Mouse (Mus musculus): ENCODE data around the gene Dusp22. TPM values are rescaled to one million over a fixed set of nuclear protein-coding genes. Genes with fewer than 3 reads are reported as not detected.

Gene Dusp22
- 7.0 and 7.3 TPM in 2 replicates for polyA plus RNA-seq (2015; fragmentation: Nextera tagmentation; extraction: Ambion mirVana)

DNA sequence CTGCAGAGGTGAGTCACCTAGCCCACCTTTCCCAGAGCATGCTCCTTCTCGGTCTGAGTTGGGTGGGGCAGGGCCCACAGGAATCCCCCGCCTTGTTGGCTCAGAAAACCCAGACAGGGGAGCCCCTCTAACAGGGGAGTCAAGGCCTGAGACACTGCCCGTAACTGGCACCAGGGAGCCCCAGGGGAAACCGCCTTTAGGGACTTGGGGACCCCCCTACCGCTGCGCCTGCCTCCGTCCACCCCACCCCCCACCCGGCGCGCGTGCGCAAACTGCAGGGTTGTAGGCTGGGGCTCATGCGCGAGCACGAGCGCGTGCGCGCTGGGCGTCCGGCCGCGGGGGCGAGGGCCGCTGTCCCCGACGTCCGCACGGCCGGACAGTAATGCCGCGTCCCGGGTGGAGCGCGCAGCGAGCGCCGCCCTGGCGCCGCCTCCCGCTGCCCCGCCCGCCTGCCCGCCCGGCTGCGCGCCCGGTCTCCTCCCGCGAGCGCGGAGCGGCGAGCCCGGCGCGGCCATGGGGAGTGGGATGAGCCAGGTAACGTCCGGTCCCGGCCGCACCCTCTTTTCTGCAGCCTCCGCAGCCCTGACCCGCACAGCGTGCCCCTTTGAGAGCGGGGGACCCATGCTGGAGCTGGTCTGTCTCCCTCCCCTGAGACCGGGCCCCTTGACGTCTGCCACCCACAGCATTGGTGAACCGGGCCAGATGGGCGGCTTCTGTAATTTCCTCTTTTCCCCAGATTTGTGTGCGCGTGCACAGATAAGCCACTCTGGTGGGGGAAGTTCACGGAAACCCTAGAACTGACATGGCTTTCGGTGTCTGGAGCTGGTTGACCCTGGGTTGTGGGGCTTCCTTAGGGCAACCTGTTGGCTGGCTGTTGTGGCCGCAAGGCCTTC lies at the start of gene Dusp22:
TSS of gene Dusp22 (plus strand) at position 387 of the 893 bp plus-strand sequence.
- Histone ChIP-seq H3K27me3 (peaks cover 18% of the 10 kb centered on the region), H3K4me1 (replicated peaks) (0 out of 2 replicates have a peak, but pooled peaks cover 9% of the 10 kb centered on the region), H3K9me3 (replicated peaks) (no peaks in the 10 kb centered on the region), H3K36me3 (no peaks in the 10 kb centered on the region), H3K4me2 (peak within 1 kb of the TSS; percentile 65), H3K9ac (peak within 1 kb of the TSS; percentile 63), H3K27ac (peak within 1 kb of the TSS; percentile 18), H3K4me3 (replicated peaks) (peak within 1 kb of the TSS; percentile 62)
- WGBS (ENCODE audit: insufficient replicate concordance), result under 1% methylated on average over 73 of the region's 74 CpGs
- ATAC-seq (ENCODE audit: low read depth), result peak; percentile 90
- peak; percentile 9 for DNase-seq

DNA sequence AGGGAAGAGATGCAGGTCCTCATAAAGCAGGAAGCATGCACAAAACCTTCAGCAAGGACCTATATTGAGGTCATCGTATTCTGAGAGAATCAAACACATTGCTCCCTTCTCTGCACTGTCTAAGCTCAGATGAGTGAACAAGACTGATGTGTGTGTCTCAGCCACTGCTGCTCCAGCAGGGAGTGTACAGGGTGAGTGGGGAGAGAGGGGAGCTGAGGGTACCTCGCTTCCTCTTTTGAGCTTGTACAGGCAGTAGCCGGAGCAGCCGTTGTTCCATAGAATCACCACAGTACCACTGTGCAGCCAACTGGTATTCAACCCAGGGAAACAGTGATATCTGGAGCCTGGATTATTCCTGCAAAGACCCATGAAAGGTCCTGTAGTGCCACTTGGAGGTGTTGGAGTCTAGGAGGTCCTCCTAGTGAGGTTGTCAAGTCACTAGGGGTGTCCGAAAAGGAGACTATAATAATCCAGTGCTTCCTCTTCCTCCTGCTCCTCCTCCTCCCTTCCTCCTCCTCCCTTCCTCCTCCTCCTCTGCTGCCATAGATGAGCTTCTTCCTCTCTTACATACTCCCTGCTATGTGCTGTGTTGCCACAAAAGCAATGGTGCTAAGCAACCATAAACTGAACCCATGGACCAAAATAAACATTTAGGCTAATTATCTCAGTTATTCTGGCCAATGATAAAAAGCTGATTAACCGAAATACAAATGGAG lies 47.6 kb upstream of the Dusp22 start:
- DNase-seq (no peak), ATAC-seq (ENCODE audit: low read depth) (no peak)
- Histone ChIP-seq H3K27me3 (no peaks in the 10 kb centered on the region), H3K4me2 (no peak overlapping the region), H3K9me3 (replicated peaks) (no peaks in the 10 kb centered on the region), H3K36me3 (no peaks in the 10 kb centered on the region), H3K4me3 (replicated peaks) (no peak overlapping the region), H3K9ac (no peak overlapping the region), H3K27ac (no peak overlapping the region), H3K4me1 (replicated peaks) (no peaks in the 10 kb centered on the region)
- WGBS (ENCODE audit: insufficient replicate concordance), result 32% methylated on average over 6 of the region's 6 CpGs

DNA sequence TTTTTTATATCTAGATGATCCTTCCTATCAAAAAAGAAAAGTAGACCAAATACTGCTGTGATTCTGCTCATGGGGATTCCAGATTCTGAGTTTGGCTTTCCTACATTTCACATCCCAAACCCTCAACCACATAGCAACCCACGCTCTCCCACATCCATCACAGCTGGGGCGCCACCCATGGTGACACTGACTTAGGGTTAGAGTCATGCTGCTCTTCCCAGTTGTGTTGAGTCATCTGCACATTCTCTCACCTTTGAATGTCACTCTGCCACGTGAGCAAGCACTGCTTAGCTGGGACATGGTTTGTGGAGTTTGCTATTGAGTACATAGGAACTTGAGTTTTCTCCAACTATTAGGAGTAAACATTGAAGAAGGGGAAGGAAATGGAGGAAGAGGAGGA lies 40.1 kb upstream of the Dusp22 start:
- no peaks in the 10 kb centered on the region for H3K27me3 ChIP-seq
- no peak overlapping the region for H3K27ac ChIP-seq
- no peak overlapping the region for H3K4me2 ChIP-seq
- DNase-seq (no peak), ATAC-seq (ENCODE audit: low read depth) (no peak)
- H3K9me3 ChIP-seq (replicated peaks), result no peaks in the 10 kb centered on the region
- H3K4me3 ChIP-seq (replicated peaks), result no peak overlapping the region
- 46% methylated on average over 3 of the region's 3 CpGs for WGBS (ENCODE audit: insufficient replicate concordance)
- no peaks in the 10 kb centered on the region for H3K4me1 ChIP-seq (replicated peaks)
- no peak overlapping the region for H3K9ac ChIP-seq
- no peaks in the 10 kb centered on the region for H3K36me3 ChIP-seq

DNA sequence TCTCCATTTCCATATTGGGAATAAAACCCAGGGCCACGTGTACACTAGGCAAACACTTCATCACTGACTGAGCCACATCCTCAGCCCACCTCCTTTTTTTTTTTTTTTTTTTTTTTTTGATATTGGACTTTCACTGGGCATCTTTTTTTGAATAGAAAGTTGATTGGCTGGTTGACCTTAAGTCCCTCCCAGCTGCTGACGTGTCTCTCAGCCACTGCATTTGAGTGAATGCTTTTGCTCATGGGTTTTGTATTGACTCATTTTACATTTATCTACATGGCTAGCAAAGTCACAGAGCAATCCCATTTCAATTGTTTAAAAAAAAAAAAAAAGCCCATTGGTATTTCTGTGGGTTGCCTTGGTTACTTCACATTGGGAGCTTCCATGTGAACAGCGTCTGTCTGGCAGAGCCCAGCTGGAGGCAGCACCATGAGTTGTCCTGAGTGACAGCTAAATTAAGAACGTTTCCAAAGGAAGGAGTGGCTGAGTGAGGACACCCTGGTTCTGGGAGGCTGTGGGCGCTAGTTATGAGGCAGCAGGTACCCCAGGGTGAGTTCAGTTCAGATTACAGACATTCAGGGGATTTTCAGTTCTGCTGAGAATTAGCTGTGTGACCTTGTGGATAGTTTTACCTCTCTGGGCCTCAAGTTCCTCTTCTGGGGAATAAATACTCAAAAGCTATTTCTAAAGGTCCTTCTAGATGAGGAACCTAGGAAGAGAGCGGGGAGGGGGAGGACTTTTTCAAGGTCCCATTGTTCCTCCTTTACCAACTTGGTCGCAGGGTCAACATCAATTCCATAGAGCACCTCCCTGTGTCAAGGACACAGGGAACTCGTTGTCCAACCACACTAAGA lies 31.4 kb upstream of the Dusp22 start:
- DNase-seq (no peak), ATAC-seq (ENCODE audit: low read depth) (no peak)
- H3K27me3 ChIP-seq, result no peaks in the 10 kb centered on the region
- WGBS (ENCODE audit: insufficient replicate concordance), result 47% methylated on average over 8 of the region's 8 CpGs
- no peaks in the 10 kb centered on the region for H3K9me3 ChIP-seq (replicated peaks)
- no peaks in the 10 kb centered on the region for H3K4me1 ChIP-seq (replicated peaks)
- no peak overlapping the region for H3K9ac ChIP-seq
- no peaks in the 10 kb centered on the region for H3K36me3 ChIP-seq
- H3K4me2 ChIP-seq, result no peak overlapping the region
- H3K27ac ChIP-seq, result no peak overlapping the region
- no peak overlapping the region for H3K4me3 ChIP-seq (replicated peaks)

DNA sequence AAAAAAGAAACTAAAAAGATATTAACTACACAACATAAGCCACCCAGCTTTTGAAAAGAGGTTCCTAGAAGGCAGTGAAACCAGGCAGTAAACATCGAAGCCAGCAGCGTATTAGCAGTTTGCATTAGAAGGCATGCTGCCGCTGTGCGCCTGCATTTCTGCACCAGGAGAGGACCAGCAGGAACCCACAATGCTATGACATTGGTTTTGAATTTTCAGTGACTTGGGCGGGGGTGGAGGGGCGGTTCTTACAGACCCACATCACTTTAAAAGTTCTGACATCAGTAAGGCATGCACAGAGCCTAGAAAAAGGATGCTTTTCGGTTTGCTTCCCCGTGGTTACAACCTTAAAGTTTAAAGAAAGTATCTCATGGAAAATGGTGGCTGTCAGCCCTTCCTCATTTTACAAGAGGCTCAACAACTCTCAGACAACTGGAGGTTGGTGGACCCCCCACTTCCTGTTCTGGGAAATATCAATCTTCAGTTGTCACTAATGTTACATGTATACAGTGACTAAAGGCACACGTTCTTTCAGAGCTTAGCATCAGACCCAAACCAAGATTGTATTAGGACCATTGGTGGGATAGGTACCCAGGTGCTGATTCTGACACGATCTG lies 29.9 kb upstream of the Dusp22 start:
- WGBS (ENCODE audit: insufficient replicate concordance), result 41% methylated on average over 10 of the region's 10 CpGs
- H3K27me3 ChIP-seq, result no peaks in the 10 kb centered on the region

DNA sequence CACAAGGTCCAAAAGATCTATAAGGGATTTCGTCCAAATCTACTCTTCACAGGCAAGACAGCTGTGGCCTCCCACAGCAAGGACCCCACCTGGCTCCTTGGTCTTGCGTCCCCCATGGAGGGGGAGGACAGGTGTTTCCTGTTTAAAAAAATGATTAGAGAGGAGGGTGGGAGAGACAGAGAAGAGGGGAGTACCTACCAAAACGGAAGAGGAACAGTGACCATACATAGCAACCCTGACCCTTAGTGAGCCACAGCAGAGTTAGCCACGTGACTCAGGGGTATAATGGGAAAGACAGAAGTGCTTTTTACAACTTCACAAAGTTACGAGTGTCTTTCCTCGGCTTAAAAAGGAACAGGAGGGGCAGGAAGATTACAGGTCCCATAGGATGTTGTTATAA lies 26.8 kb upstream of the Dusp22 start:
- Histone ChIP-seq H3K9ac (no peak overlapping the region), H3K4me3 (replicated peaks) (no peak overlapping the region), H3K27ac (no peak overlapping the region), H3K4me1 (replicated peaks) (no peaks in the 10 kb centered on the region), H3K36me3 (no peaks in the 10 kb centered on the region), H3K27me3 (no peaks in the 10 kb centered on the region), H3K9me3 (replicated peaks) (no peaks in the 10 kb centered on the region), H3K4me2 (no peak overlapping the region)
- 16% methylated on average over 6 of the region's 6 CpGs for WGBS (ENCODE audit: insufficient replicate concordance)
- ATAC-seq (ENCODE audit: low read depth) (no peak), DNase-seq (no peak)

More for the DNA sequence above, 29.9 kb upstream of the Dusp22 start:
- H3K36me3 ChIP-seq, result no peaks in the 10 kb centered on the region
- H3K4me3 ChIP-seq (replicated peaks), result no peak overlapping the region
- no peaks in the 10 kb centered on the region for H3K4me1 ChIP-seq (replicated peaks)
- no peak overlapping the region for H3K9ac ChIP-seq
- H3K9me3 ChIP-seq (replicated peaks), result no peaks in the 10 kb centered on the region
- no peak for DNase-seq
- no peak overlapping the region for H3K4me2 ChIP-seq
- ATAC-seq (ENCODE audit: low read depth), result no peak
- H3K27ac ChIP-seq, result no peak overlapping the region

DNA sequence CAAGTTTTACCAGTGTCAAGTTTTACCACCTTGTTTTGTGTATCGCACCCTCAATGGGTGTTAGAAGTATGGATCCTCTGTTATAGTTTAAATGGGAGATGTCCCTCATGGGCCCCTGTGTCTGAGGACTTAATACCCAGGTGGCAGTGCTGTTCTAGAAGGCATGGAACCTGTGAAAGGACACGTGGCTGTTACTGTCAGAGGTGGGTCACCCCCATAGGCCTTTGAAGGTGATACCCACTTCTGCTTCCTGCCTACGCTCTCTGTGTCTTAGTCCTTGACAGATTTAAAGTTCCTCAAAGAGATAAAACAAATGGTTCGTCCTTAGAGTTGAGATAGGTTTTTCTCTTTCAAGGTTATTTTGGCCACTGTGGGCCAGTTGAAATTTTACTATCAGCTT lies 23.3 kb upstream of the Dusp22 start:
- no peaks in the 10 kb centered on the region for H3K27me3 ChIP-seq
- no peaks in the 10 kb centered on the region for H3K36me3 ChIP-seq
- no peak overlapping the region for H3K27ac ChIP-seq
- H3K4me1 ChIP-seq (replicated peaks), result no peaks in the 10 kb centered on the region
- no peaks in the 10 kb centered on the region for H3K9me3 ChIP-seq (replicated peaks)
- ATAC-seq (ENCODE audit: low read depth) (no peak), DNase-seq (no peak)
- no peak overlapping the region for H3K9ac ChIP-seq
- no peak overlapping the region for H3K4me2 ChIP-seq
- 36% methylated on average over 4 of the region's 4 CpGs for WGBS (ENCODE audit: insufficient replicate concordance)
- no peak overlapping the region for H3K4me3 ChIP-seq (replicated peaks)

DNA sequence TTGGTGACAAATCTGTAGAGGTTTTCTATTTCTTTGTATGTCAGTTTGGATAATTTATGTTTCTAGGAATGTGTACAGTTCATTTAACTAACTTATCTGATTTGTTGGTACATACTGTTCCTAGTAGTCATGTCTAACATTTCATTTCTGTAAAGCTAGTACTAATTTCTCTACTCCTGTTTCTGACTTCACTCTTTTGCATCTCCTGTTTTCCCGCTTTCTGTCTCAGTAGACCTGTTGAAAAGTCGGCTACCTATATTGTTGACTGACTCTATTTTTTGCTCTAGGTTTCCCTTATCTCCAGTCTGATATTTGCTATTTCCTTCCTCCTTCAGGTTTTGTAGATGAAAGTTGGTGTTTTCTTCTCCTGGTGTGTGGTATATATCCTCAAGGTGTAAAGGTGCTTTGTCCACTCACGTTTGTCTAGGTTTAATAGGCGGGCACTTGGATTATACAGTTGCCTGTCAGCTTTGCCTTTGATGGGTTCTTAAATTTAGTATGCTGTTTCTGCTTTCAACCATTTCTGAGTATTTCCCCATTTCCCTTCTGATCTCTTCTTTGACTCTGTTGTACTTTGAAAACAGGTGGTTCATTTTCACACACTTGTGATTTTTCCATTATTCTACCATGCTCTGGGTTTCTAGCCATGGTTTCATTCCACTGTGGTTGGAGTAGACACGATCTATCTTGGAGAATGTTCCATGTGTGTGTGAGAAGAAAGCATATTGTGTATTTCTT lies 21.3 kb upstream of the Dusp22 start:
- H3K9ac ChIP-seq, result no peak overlapping the region
- H3K4me3 ChIP-seq (replicated peaks), result no peak overlapping the region
- H3K9me3 ChIP-seq (replicated peaks), result no peaks in the 10 kb centered on the region
- H3K4me1 ChIP-seq (replicated peaks), result no peaks in the 10 kb centered on the region
- no peak overlapping the region for H3K4me2 ChIP-seq
- DNase-seq, result no peak
- H3K27me3 ChIP-seq, result no peaks in the 10 kb centered on the region
- no peak overlapping the region for H3K27ac ChIP-seq
- H3K36me3 ChIP-seq, result no peaks in the 10 kb centered on the region
- 62% methylated on average over 5 of the region's 5 CpGs for WGBS (ENCODE audit: insufficient replicate concordance)
- no peak for ATAC-seq (ENCODE audit: low read depth)

DNA sequence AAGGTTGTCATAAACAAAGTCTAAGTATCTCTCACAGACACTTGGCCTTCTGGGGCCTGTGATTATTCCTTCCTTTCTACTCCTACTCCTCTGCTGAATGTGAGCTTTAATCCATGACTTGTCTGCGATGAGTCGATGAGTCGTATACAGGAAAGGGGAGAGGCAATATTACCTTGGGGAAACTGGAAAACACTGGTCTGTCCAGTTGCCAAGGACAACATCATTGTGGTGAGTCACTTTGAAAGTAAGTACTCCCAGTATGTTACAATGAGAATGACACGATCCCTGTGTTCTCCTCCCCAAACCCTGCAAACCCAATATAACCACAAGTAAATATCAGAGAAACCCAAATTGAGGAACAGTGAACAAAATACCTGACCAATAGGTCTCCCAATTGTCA lies 17.7 kb upstream of the Dusp22 start:
- Histone ChIP-seq H3K4me3 (replicated peaks) (no peak overlapping the region), H3K4me1 (replicated peaks) (no peaks in the 10 kb centered on the region), H3K4me2 (no peak overlapping the region), H3K27ac (no peak overlapping the region), H3K36me3 (no peaks in the 10 kb centered on the region), H3K27me3 (no peaks in the 10 kb centered on the region), H3K9ac (no peak overlapping the region), H3K9me3 (replicated peaks) (no peaks in the 10 kb centered on the region)
- ATAC-seq (ENCODE audit: low read depth), result no peak
- DNase-seq, result no peak
- 54% methylated on average over 4 of the region's 4 CpGs for WGBS (ENCODE audit: insufficient replicate concordance)

DNA sequence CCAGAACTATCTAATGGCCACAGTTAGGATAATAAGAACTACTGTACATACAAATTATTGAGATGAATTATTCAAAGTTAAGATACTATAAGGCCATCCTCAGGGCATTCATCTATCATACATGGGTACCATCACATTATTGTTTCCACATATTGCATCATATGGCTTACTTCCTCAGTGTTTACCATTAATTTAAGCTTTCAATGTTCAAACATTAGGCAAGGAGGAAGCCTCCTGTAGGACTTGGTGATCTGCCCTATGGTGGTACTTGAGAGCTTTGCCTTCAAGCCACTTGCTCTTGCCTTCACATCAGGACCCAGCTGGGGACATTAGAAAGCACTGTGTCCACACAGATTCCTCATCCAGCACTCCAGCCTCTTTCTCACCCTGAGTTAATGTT lies 11.3 kb upstream of the Dusp22 start:
- ATAC-seq (ENCODE audit: low read depth), result no peak
- no peak overlapping the region for H3K4me3 ChIP-seq (replicated peaks)
- no peak for DNase-seq
- H3K27ac ChIP-seq, result no peak overlapping the region
- no peak overlapping the region for H3K9ac ChIP-seq
- H3K36me3 ChIP-seq, result no peaks in the 10 kb centered on the region
- no peaks in the 10 kb centered on the region for H3K27me3 ChIP-seq
- H3K4me2 ChIP-seq, result no peak overlapping the region
- no peaks in the 10 kb centered on the region for H3K9me3 ChIP-seq (replicated peaks)
- H3K4me1 ChIP-seq (replicated peaks), result no peaks in the 10 kb centered on the region
